Mouse (Mus musculus) ES-Bruce4 (cell line): ENCODE data around the gene Arhgef10l.

Experiments
- CTCF ChIP-seq: IDR thresholded peaks from one replicate; pipeline ENCODE4 v1.8.1; 2011; ENCODE audit warnings: low read depth, low read length
- EP300 ChIP-seq: IDR thresholded peaks from 2 replicates; pipeline ENCODE4 v1.6.1; 2011; ENCODE audit warnings: low read depth, low read length; ENCODE audit not compliant: insufficient read depth
- POLR2A ChIP-seq: IDR thresholded peaks from one replicate; pipeline ENCODE4 v1.8.1; 2011; ENCODE audit warnings: low read length; ENCODE audit not compliant: insufficient read depth

DNA sequence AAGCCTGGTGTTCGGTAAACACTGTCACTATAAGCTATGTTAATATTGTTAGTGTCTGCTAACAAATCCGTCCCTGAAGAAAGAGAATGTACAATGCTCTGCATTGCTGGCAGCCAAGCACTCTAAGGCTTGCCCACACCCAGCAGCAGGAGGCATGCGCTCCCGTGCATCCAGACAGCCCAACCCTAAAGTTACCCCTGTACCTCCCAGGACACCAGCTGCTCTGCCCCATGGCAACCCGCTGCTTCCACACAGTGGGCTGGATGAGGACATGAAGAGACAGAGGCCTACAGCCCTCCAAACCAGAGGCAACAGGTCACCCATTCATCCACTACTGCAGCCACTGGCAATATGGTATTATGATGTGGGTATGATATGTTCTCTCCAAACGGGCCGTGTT is 60.0 kb downstream of the Arhgef10l start:
- no peak for TF ChIP-seq POLR2A
- TF ChIP-seq CTCF: no peak
- no peak for TF ChIP-seq EP300
